Mouse (Mus musculus) lung, embryonic 15.5 days (tissue): ENCODE results near the gene Polr2l. TPM values are rescaled to one million over a fixed set of nuclear protein-coding genes. Genes with fewer than 3 reads are reported as not detected.

Experiments used
- ATAC-seq: fragments of 200-750 bp; cut with Nextera tagmentation; 2 replicates; pipeline ENCODE4 v1.8.0; 2017; ENCODE audit warnings: moderate number of reproducible peaks, borderline replicate concordance; ENCODE audit not compliant: low FRiP score, low TSS enrichment; ENCODE audit errors: extremely low read depth
- H3K27ac ChIP-seq: fragments of 300-500 bp; sonication (generic); 2 replicates; pipeline ENCODE4 v1.5.1; 2015; ENCODE audit warnings: moderate library complexity, mild to moderate bottlenecking, inconsistent platforms
- H3K27me3 ChIP-seq: fragments of 300-500 bp; sonication (generic); 2 replicates; pipeline ENCODE4 v1.6.1; 2015; ENCODE audit warnings: inconsistent platforms
- H3K36me3 ChIP-seq: fragments of 300-500 bp; sonication (generic); 2 replicates; pipeline ENCODE4 v1.6.1; 2015; ENCODE audit warnings: inconsistent platforms
- H3K4me1 ChIP-seq: fragments of 300-500 bp; sonication (generic); 2 replicates; pipeline ENCODE4 v1.6.1; 2015; ENCODE audit warnings: inconsistent platforms
- H3K4me2 ChIP-seq: fragments of 300-500 bp; sonication (generic); 2 replicates; pipeline ENCODE4 v1.6.1; 2015; ENCODE audit warnings: inconsistent platforms, mild to moderate bottlenecking, moderate library complexity
- H3K4me3 ChIP-seq: fragments of 300-500 bp; sonication (generic); 2 replicates; pipeline ENCODE4 v1.5.1; 2015; ENCODE audit warnings: mild to moderate bottlenecking, inconsistent platforms
- H3K9ac ChIP-seq: fragments of 300-500 bp; sonication (generic); 2 replicates; pipeline ENCODE4 v1.6.1; 2015; ENCODE audit warnings: inconsistent platforms
- H3K9me3 ChIP-seq: fragments of 300-500 bp; sonication (generic); 2 replicates; pipeline ENCODE4 v1.6.1; 2016; ENCODE audit warnings: inconsistent platforms
- WGBS: fragments of 180-500 bp; shearing (Covaris S2); methylation state at CpG from one replicate; pipeline ENCODE4 v1.1.7; 2015; 5-methylcytosine and 5-hydroxymethylcytosine counted together
- polyA plus RNA-seq: library from polyadenylated mRNA; unstranded; fragments of >200 nt; fragmentation: Nextera tagmentation; extraction: Ambion mirVana; gene quantifications from 2 replicates; pipeline ENCODE4 v1.2.1, GENCODE M21; 2015

The Polr2l gene
- polyA plus RNA-seq, 1 experiment from 2014 or later = 66.9 TPM

DNA sequence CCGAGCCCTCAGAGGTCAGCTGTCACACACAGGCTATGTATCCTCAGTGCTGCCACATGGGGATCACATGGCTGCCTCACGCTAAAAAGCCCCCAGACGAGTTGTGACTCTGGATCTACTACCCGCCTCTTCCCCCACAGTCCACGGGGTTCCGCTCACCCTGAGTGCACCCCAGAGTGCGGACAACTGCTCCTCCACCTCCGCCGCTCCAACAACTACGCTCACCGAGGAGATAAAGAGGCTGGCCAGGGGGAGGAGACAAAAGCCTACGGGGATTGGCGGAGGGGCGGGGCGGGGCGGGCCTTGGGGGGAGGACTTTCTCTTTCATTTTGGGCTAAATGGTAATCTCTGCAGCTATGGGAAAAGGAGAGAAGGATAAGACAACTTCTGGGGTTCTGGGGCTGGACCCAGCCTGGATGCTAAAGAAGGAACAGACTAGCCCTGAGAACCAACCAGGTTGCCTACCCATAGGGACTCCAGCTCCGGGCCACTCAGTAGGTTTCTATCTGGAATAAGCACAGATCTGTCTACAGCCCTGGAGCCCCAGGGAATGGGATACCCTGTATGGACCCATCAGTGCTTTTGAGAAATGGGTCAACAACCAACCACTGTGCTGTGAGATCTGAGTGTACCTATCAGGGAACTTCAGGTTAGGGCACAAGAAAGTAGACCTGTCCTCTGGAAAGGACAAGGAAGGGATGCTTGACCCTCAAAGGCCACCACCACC is 39.6 kb downstream of the Polr2l start:
- WGBS = 4% methylated on average over 17 of the region's 17 CpGs
- H3K4me1 ChIP-seq = peaks cover 32% of the 10 kb centered on the region

DNA sequence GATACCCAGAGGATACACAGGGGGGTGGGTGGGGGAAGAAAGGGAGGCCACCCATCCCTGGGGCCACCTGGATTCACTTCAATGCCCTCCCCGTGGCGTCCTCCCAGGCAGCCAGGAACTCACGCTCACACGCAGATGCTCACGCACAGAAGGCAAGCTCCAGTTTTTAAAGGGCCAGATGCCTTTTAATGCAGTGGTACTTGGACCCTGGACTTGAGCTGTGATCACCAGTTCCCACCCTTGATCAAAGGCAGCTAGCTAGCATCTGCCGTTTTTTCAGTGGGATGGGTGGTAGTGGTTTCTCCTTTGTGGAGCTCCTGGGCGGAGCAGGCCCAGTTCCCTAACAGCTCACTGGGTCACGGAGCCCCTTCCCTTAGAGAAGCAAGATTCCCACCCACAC is 40.5 kb downstream of the Polr2l start:
- Histone ChIP-seq H3K9me3 (no peaks in the 10 kb centered on the region), H3K4me1 (peaks cover 32% of the 10 kb centered on the region), H3K27ac (no peak overlapping the region), H3K9ac (peak overlapping the region; percentile 43), H3K36me3 (peaks cover 40% of the 10 kb centered on the region), H3K27me3 (no peaks in the 10 kb centered on the region), H3K4me3 (peak overlapping the region; percentile 45), H3K4me2 (peak overlapping the region; percentile 82)
- 13% methylated on average over 8 of the region's 8 CpGs for WGBS
- ATAC-seq = no peak

More for the DNA sequence above, 39.6 kb downstream of the Polr2l start:
- Histone ChIP-seq H3K27me3 (no peaks in the 10 kb centered on the region), H3K9me3 (no peaks in the 10 kb centered on the region), H3K36me3 (peaks cover 44% of the 10 kb centered on the region), H3K9ac (peak overlapping the region; percentile 43), H3K27ac (no peak overlapping the region), H3K4me3 (peak overlapping the region; percentile 45), H3K4me2 (peak overlapping the region; percentile 82)
- ATAC-seq = no peak

DNA sequence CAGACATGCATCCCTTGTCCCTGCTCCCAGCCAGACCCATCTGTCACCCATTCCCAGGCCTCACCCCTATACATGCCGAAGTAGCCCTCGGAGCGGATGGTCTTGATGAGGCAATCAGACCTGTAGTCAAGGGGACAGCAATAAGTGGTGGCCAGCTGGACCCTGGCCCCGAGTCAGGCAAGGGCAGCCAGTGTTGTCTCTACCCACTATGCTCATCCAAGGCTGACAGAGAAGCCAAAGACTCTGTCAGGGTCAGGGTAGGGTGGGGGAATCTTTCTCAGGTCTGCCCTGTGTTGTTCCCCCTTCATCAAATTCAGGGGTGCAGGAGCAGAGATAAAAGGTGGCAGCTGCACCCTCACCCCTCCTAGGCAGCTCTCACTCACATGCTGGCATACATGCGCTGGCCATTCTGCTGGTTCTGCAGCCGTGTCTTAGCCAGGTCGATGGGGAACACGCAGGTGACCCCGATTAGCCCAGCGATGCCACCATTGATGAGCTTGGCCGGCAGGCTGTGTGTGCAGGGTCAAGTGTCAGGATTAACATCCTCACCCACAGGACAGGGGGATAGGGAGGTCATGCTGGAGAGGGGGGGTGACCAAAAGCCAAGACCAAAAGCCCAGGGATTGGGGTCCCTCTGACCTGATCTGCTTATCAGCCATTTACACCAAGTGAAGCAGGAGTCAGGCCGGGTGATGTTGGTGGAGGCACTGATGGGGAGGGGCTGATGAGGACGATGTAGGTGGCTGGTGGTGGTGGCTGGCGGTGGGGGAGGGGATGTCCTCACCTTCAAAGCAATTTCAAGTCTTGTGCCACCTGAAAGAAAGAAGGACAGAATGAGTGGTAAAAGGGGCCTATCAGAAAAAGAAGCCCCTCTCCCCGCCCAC is 41.2 kb downstream of the Polr2l start:
- Histone ChIP-seq H3K4me1 (peaks cover 32% of the 10 kb centered on the region), H3K9me3 (no peaks in the 10 kb centered on the region), H3K4me2 (peak overlapping the region; percentile 82), H3K27ac (no peak overlapping the region), H3K4me3 (peak overlapping the region; percentile 45), H3K27me3 (no peaks in the 10 kb centered on the region), H3K9ac (peak overlapping the region; percentile 43), H3K36me3 (peaks cover 33% of the 10 kb centered on the region)
- WGBS = 67% methylated on average over 15 of the region's 15 CpGs
- no peak for ATAC-seq

DNA sequence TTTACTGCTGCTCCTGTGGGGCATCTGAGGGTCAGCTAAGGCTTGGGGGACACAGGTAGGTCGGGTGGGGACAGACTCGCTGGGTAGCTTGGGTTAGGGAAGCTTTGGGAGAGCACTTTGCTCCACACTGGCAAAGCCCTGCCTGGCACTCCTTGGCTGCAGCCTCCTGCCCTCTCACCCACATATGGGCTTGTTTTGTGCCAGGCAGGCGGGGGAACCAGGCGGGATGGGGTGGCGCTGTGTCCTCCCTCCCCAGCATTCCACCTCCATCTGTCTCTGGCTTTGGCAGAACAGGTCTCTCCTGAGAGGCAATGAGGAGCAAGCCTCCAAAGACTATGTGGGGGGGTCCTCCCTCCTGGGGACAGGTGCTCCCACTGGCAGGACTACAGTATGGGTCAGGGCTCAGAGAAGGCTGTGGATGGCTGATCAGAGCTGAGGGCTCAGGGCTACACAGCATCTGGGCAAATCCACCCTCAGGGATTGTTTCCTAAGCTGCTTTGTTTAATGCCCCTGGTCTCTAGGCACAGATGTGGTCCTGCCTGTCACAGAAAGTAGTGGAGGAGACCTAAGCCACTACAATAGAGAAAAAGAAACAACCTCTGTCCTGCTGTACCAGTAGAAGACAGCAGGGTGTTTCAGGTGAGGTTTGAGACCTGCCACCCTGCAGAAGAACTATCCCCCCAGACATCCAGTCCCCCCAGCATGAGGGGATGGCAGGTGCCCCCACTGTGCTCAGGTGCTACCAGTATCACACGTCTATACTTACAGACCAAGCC is 42.0 kb downstream of the Polr2l start:
- Histone ChIP-seq H3K27me3 (no peaks in the 10 kb centered on the region), H3K4me1 (peaks cover 32% of the 10 kb centered on the region), H3K36me3 (peaks cover 27% of the 10 kb centered on the region), H3K9me3 (no peaks in the 10 kb centered on the region), H3K4me3 (no peak overlapping the region), H3K27ac (no peak overlapping the region), H3K4me2 (no peak overlapping the region), H3K9ac (no peak overlapping the region)
- WGBS = 78% methylated on average over 6 of the region's 6 CpGs
- no peak for ATAC-seq

DNA sequence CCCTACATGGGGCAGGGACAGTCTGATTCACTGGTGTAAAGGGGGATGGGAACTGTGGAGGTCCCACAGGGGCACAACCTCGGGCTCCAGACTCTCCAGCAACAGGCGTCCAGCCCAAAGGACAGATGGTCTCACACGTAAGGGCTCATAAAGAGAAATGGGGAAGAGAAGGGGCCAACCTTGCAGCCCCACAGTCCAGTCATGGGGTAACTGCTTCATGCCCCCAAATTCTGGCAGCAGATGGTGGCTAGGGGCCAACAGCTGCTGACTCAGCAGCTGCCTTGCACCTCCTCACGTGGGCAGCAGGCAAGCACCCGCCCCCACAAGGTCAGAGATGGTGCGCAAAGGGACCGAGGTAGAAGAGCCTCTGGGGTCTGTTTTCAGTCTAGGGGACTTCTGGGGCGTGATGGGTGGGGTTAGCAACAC is 42.7 kb downstream of the Polr2l start:
- H3K9me3 ChIP-seq = no peaks in the 10 kb centered on the region
- H3K36me3 ChIP-seq = peaks cover 27% of the 10 kb centered on the region
- no peak overlapping the region for H3K4me2 ChIP-seq
- no peak overlapping the region for H3K4me3 ChIP-seq
- WGBS = 74% methylated on average over 8 of the region's 8 CpGs
- no peaks in the 10 kb centered on the region for H3K27me3 ChIP-seq
- no peak overlapping the region for H3K9ac ChIP-seq
- peaks cover 29% of the 10 kb centered on the region for H3K4me1 ChIP-seq
- ATAC-seq = no peak
- no peak overlapping the region for H3K27ac ChIP-seq

DNA sequence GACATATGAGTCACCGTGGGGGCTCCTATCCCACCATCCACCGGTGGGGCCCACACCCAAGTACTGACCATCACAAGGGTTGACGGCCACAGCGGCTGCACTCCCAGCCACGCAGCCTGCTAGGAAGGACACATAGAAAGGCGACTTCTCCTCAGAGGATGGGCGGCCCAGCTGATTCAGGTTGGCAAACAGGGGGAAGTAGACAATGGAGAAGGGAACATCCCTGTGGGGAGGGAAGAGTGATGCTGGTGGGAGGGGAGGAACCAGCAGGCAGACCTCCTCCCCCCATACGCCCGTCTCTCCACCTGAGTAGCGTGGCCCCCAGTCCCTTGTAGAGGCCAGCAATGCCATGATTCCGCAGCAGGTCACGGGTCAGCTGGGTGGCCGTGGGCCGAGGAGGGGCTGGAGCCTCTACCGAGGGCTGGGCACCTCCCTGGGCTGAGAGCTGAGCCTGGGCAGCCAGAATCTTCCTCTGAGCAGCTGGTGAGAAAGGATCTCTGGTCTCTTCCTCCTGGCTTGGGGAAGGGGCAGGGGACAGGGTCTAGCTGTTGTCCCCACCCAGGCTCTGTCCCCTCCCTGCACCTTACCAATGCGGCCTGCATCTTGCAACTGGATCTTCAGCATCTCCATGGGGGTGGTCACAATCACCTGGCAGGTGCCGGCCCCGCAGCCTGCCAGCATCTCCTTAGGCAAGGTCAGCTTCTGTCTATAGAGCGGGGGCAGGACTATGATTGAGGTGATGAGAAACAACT is 43.3 kb downstream of the Polr2l start:
- Histone ChIP-seq H3K4me1 (peaks cover 25% of the 10 kb centered on the region), H3K9me3 (no peaks in the 10 kb centered on the region)
- 93% methylated on average over 19 of the region's 19 CpGs for WGBS

DNA sequence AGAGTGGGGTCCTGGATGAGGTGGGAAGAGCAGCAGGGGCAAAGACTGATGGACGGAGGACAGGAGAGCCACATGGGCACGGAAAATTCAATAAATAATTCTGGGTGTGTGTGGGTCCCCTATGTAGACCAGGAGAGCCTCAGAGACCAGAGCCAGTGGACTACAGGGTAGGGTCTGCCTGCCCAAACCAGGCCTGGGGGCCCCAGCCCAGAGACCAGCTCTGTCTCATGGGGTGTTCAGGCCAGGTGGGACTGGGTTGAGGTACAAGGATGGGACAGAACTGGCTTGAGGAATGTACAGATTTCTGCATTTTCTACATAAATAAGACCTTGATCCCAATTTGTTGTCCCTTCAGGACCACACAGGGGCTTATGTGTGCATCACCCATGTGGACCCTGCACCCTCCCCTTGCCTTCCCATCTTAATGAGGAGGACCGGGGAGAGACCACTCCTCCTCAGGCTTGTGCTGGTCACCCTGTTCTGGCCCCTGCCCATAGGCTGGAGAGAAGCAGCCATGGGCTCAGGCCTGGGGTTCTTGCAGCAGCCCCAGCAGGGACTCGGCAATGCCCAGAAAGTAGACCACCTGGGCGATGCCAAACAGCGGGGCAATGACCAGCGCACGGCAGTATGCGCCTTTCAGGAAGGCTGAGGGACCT is 44.2 kb downstream of the Polr2l start:
- H3K27ac ChIP-seq = no peak overlapping the region
- H3K9ac ChIP-seq = no peak overlapping the region
- peaks cover 19% of the 10 kb centered on the region for H3K4me1 ChIP-seq
- no peak for ATAC-seq
- H3K9me3 ChIP-seq = no peaks in the 10 kb centered on the region
- no peak overlapping the region for H3K4me2 ChIP-seq
- peaks cover 27% of the 10 kb centered on the region for H3K36me3 ChIP-seq
- no peak overlapping the region for H3K4me3 ChIP-seq
- 88% methylated on average over 9 of the region's 9 CpGs for WGBS
- no peaks in the 10 kb centered on the region for H3K27me3 ChIP-seq

More for the DNA sequence above, 43.3 kb downstream of the Polr2l start:
- Histone ChIP-seq H3K27ac (no peak overlapping the region), H3K9ac (no peak overlapping the region), H3K36me3 (peaks cover 27% of the 10 kb centered on the region), H3K27me3 (no peaks in the 10 kb centered on the region), H3K4me3 (no peak overlapping the region), H3K4me2 (no peak overlapping the region)
- no peak for ATAC-seq

DNA sequence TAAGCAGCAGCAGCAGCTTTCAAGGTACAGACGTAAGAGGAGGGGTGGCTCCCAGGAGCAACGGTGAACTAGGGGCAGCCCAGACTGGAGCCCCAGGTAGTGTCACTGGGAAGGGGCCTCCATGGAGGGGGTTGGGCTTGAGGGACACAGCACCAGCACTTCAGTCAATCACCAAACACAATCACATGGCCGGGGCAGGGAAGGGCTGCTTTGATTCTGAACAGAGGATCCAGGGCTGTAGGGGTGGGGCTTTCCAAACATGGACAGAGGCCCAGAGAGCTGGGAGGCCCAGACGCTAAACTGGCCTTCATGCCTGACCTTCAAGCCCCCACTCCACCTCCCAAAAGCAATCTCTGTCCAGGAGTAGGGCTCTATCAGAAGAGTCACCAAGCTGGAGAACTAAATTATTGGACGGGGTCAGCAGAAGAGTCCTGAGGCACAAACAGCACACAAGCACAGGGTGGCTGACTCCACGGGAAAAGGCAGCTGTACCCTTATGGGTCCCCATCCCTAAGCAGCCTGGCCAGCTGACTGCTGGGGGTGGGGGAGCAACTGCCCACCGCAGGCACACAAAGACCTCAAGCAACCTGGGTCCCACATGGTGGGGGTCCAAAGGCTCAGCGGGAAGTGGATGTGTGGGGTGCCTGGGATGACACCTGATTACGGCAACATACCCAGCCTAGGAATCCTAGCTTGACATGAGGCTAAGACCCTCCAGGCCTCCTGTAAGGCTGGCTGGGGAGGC is 44.9 kb downstream of the Polr2l start:
- 58% methylated on average over 9 of the region's 9 CpGs for WGBS
- ATAC-seq = no peak
- peaks cover 27% of the 10 kb centered on the region for H3K36me3 ChIP-seq
- H3K27ac ChIP-seq = no peak overlapping the region
- H3K27me3 ChIP-seq = no peaks in the 10 kb centered on the region
- H3K9ac ChIP-seq = no peak overlapping the region
- no peak overlapping the region for H3K4me2 ChIP-seq
- H3K9me3 ChIP-seq = no peaks in the 10 kb centered on the region
- H3K4me3 ChIP-seq = no peak overlapping the region
- peaks cover 13% of the 10 kb centered on the region for H3K4me1 ChIP-seq

DNA sequence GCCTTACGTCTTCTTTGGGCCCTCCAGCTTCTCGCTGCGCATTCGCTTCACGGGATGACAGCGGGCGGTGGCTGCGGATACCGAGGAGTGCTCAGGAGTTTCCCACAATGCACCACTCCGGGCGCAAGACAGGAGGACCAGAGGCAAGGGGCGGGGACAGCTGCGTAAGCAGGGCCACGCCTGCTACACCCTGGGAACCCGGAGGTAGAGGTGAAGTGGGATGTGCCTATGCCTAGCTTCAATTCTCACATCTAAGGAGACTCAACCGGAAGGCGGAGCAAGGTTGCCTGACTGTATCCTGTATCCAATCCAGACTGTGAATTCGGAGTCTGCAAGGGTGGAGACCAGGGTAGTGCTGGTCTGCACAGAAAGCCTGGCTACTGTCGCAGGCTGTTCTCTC is 45.6 kb downstream of the Polr2l start, which contains the start of gene Cend1:
TSS of gene Cend1 (minus strand) at position 182 of the 400 bp plus-strand sequence.
- Histone ChIP-seq H3K4me2 (peak within 1 kb of the TSS; percentile 28), H3K27ac (no peak within 1 kb of the TSS)
- no peak; the same call in 1 of the 2 replicates for ATAC-seq

DNA sequence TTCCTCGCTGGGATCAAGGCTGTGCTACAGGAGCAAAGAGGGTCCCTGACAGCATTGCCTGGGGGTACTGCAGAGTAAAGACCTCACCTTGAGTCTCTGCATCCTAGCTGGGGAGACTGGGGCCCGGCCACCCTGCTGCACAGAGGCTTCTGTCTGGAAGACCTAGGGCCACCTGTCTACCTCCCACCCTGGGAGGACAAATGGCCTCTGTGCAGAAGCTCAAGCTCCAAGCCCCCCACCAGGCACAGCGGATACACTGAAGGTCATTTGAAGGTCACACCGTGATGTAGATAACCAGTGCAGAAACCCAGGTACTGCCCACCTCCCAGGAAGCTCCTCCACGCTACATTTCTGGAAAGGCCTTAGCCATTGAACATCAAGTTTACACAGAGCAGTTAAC is 46.2 kb downstream of the Polr2l start:
- Histone ChIP-seq H3K27ac (no peak overlapping the region), H3K9me3 (no peaks in the 10 kb centered on the region), H3K4me2 (no peak overlapping the region), H3K9ac (no peak overlapping the region), H3K4me3 (no peak overlapping the region), H3K36me3 (peaks cover 25% of the 10 kb centered on the region), H3K4me1 (peaks cover under 1% of the 10 kb centered on the region; the same call in 1 of the 2 replicates), H3K27me3 (no peaks in the 10 kb centered on the region)
- WGBS = 46% methylated on average over 5 of the region's 5 CpGs
- no peak for ATAC-seq

More for the DNA sequence above, 45.6 kb downstream of the Polr2l start, which contains the start of gene Cend1:
- Histone ChIP-seq H3K9ac (no peak within 1 kb of the TSS), H3K36me3 (peaks cover 27% of the 10 kb centered on the region), H3K4me1 (peaks cover 6% of the 10 kb centered on the region), H3K4me3 (no peak within 1 kb of the TSS), H3K9me3 (no peaks in the 10 kb centered on the region), H3K27me3 (no peaks in the 10 kb centered on the region)
- WGBS = 6% methylated on average over 19 of the region's 19 CpGs
